Mouse (Mus musculus) frontal cortex, postnatal 25 days (tissue): ENCODE results near the gene Ctnna3.
"Not testable (repeated sequence)": the region's sequence is repeated elsewhere in the genome, so short reads cannot be mapped to it uniquely, and the experiment has no call there.

Source experiments
- DNase-seq, 2 experiments: peaks; one replicate each; pipeline ENCODE4 v3.0.0; 2022; ENCODE audit warnings: low spot score in 2 of 2

Gene Ctnna3

DNA sequence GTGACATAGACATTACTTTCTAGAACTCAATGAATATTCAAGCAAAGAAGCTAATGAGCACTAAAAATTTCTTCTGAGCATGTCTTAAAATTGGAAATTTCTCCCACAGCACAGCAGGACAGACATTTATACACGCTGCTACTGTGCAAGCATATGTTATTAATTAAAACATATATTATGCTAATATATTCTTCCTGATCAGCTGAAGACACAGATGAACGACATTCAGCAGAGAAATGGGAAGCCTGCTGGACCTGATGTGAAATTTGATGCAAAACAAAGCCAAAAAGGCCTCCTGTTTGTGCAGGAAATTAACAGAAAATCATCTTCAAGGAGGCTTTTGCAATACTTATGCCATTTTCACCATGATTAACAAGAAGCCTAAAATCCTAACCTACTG, 1114.5 kb downstream of the Ctnna3 start:
- DNase-seq = no peak

- no peak for DNase-seq
Measured at GRCm38 (mm10) chr10:64571311-64571710, 1141.4 kb downstream of the Ctnna3 start.

DNA sequence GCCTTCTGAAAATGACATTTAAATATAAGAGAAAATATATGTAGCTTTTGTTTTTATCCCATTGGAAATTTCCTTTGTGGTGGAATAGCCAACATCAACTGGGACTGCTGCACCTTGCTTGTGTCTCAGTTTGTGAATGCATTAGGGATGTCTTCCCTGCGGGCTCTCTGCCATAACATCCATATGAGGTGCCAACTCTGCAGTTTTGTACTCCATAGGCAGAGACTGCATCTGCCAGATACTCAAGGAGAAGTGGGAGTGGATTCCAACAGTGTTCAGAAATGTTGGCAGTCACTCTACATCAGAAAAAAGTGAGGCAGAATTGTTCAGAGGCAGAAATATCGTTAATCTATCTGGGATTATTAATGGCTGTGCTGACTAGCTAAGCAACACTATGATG, 1158.2 kb downstream of the Ctnna3 start:
- DNase-seq = peak; percentile 14 to 16

DNA sequence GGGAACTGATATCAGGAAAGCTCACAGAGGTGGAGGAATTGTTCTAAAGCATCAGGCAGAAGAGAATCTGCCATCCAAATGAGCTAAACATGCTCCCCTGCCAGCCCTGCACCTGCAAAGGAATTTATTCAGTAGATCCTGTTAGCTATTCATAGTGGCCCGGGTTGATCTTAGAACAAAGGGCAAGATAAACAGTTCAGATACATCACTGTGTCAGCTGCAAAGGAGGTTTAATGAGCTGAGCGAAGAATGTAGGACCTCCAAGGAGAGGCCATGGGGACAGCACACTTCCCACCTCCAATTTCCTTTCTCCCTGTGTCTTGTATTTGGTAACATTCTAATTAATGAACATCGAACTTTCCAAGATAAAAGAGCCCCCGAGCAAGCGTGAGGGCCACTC, 1206.9 kb downstream of the Ctnna3 start:
- no peak for DNase-seq

DNA sequence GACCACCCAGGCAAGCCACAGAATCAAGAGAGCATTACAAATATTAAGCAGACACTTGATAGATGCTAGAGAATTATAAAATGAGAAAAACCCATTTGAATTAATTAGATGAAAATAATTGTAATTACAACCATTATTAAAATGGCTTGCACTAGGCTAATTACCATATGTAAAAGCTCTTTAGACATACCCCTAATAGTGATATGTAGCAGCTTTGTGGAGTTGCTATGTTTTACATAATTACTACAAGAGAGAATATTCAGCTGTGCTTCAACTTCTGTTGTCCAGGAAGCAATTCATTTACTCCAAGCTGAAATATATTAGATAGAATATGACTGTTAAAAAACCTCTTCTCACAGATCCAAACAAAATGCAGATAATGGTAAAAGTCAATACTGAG, 1209.2 kb downstream of the Ctnna3 start:
- DNase-seq = no peak

DNA sequence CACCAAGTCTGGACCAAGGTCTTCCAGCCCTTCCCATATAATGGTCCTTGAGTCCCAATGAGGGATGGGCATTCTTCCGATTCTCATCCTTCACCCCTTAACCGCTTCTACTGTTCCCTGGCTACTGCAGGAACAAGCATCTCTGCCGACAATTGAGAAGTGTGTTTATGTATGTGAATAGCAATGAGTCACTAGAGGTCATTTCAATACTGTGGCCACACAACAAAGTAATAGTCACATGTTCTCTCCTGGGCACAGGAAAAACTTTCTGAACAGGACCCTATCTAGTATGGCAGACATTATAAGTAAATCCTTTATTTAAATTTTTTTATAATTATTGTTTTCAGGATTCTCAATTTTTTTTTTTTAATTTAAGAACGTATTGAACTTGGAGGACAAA, 1211.2 kb downstream of the Ctnna3 start:
- DNase-seq = no peak

GRCm38 (mm10) chr10:64641576-64641975, 1211.7 kb downstream of the Ctnna3 start:
- DNase-seq = no peak

DNA sequence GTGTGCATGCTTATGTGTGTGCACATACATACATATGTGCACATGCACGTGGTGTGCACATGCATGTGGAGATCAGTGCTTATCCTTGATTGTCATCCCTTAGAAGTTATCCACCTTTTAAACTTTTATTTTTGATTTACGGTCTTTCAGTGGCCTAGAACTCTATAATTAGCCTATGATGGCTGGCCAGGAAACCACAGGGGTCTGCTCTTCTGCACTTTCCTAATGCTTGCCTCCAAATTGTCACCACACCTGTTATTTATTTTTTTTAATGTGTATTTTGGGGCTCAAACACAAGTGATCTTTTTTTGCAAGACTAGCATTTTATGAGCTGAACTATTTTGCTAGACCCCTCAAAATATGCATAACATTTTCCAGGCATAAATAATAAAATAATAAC, 1214.1 kb downstream of the Ctnna3 start:
- DNase-seq = no peak

GRCm38 (mm10) chr10:64661190-64661589, 1231.3 kb downstream of the Ctnna3 start:
- no peak for DNase-seq

DNA sequence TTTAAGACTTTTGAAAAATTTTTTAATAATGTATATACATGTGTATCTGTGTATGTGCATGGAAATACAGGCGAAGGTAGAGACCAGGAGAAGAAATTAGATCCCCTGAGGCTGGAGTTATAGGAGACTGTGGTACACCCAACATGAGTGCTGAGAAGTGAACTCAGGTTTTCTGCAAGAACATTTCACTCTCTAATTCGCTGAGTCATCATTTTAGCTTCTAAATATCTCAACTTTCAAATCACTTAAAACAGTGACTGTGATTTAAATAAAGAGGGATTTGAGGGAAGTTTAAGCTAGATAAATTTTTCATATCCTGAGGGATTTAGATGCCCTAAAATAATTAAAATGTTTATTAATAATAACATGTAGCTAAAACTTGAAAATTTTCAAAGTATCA, 1241.6 kb downstream of the Ctnna3 start:
- no peak for DNase-seq

DNA sequence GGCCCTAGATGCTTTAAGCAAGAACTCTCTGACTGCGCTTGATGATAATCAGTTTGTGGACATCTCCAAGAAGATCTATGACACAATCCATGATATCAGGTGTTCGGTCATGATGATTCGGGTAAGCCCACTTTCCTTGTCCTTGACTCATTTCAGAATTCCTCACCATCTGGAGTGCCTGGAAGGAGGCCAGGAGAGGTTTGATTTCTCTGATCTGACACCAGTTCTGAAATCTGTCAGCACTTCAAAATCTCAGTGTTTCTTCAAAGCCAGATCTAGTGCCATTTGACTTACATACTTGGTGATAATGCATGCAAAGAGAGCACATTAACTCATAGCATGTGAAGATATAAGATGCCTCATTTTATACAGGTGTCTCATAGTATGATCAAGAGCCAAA, 1245.9 kb downstream of the Ctnna3 start:
- DNase-seq = no peak

- no peak for DNase-seq
Measured at GRCm38 (mm10) chr10:64710017-64710416, 1280.1 kb downstream of the Ctnna3 start.

DNA sequence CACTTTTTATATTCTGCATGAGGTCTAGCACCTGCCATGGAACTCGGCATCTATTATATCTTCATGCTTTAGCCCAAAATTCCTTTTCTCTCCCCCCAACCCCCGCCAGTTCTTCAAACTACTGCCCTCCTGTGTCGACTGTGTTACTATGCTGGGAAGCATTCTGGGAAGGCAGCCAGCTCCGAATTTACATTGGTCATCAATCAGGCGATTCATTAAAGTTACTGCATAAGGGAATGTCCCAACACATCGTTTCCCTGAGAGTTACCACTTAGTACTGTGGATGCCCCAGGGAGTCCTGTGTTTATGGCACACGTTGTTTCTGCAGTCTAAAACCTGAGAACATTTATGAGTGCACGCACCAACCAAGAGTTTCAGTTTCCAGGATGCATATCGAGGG, 1288.1 kb downstream of the Ctnna3 start:
- DNase-seq = no peak

DNA sequence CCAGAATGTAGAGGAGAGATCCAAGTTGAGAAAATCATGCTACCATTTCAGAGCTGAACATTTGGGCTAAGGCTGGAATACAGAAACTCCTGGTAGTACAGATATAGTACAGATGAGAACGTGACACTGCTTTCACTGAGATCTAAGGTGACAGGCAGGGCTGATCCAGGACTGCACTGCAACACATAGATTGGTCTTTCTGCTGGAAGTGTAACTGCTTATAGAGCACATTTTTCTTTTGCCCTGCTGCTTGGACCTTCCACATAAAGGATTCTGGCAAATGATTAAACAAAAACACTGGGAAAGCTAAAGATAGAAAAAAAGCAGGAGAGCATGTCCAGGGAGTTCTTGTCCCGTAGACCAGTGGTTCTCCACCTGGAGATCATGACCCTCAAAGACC, 1305.8 kb downstream of the Ctnna3 start:
- no peak for DNase-seq

DNA sequence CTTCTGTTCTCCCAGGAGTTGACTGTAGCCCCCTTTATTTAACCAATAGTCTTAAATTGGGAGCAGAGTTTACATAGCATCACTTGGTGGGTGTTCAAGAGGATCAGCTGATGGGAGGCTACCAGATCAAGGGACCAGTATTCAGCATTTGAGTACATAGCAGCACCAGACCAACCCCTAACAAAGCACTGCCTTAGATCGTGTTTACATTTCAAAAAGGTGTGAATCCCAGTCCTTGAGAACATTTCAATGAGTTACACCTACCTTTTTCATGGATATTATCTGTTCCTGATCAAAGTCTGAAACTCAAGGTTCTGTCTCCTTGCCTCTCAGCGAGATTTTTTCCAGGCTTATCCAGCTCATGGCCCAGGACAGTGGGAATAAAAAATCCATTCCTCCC, 1306.7 kb downstream of the Ctnna3 start:
- no peak for DNase-seq

GRCm38 (mm10) chr10:64741721-64742120, 1311.8 kb downstream of the Ctnna3 start:
- DNase-seq = not testable (repeated sequence)

- not testable (repeated sequence) for DNase-seq
Measured at GRCm38 (mm10) chr10:64744099-64744498, 1314.2 kb downstream of the Ctnna3 start.

DNA sequence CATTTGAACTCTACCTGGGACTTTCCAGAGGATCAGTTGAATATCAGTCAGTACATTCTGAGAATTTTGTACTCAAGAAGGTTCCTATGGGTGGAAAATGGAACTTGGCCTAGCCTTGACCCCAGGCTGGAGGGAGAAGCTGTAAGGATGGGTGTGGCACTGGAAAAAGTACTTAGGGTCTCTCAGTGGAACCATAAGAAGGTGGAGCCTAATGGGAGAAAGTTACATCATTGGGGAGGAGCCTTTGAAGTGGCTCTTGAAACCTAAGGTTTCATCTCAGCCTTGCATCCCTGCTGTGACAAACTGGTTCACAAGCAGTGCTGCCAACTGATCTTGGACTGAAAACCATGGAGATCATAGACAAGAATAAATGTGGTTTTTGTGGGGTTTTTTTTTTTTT, 1318.8 kb downstream of the Ctnna3 start:
- DNase-seq = no peak

DNA sequence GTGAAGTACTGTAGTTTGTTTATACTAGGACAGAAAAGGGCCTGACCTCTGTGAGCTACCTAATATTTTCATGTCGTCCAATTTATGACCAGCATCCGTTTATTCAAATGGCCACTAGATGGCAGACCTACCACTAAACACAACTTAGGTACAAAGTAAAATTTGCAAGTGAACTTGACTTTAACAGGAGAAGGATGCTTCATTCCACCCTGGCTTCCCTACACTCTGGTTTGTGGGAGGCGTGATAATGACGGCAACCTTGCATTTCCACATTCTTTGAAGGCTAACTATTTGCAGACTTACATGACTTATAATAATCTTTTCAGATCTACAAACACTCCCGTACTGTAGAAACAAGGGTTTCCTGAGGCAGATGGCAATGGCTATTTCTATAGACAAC, 1320.9 kb downstream of the Ctnna3 start:
- peak in 1 of 2 experiments; percentile 5 for DNase-seq

GRCm38 (mm10) chr10:64836315-64836714, 1406.4 kb downstream of the Ctnna3 start:
- no peak for DNase-seq

DNA sequence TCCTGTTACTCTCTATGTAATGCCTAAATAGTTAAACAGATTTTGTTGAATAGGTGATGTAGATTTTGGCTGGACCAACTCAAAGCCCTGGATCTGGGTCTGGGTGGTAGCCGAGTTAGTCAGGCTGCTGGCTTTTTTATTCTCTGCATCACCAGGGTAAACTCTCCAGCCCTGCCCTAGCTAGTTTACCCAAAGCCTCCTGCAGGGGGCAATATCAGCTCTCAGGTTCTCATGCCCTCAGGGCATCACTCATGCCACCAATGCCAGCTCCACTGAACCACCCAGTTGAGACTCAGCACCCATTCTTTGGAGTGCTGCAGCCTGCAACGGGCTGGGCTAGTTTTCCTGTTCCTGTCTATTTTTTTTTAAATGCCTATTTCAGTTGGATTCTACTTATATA, 1431.5 kb downstream of the Ctnna3 start:
- no peak for DNase-seq

- no peak for DNase-seq
Measured at GRCm38 (mm10) chr10:64870888-64871287, 1441.0 kb downstream of the Ctnna3 start.

GRCm38 (mm10) chr10:64876506-64876905, 1446.6 kb downstream of the Ctnna3 start:
- no peak for DNase-seq

DNA sequence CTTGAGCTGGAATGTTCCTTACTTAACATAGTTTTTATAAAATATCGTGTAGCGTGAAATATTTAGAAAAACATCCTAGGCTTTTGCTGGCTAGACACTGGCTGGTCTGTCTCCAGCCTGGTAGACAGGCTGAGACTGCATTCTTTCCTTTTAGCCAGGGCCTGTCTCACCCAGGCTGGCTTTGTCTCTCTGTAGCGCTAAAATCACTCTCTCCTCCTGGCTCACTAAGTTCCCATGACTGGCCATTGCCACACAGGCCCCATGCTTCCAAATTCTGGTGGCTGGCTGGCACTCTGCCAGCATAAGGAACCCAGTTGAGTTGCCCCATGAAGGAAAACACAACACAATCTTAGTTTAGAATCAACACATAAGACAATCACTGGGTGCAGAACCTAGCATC, 1450.0 kb downstream of the Ctnna3 start:
- DNase-seq = no peak

DNA sequence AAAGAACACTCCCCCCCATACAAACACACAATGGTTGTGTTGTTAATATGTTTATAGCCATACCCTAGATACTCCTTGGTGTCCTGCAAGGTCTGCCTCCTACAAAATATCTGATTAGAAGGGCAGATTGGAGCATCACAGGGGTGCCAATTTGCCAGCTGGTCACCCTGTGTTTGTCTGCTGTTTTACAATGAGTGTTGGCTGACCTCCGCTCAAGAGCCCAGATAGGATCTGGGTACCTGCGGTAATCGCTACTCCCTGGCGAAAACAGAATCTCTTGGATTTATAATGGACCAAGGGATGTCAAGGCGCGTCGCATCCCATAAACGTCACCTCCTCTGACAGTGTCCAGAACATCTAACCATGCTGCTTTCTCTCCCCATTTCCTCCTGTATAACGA, 1457.0 kb downstream of the Ctnna3 start:
- DNase-seq = no peak
